Mouse (Mus musculus): ENCODE data around the gene Prtn3.

DNA sequence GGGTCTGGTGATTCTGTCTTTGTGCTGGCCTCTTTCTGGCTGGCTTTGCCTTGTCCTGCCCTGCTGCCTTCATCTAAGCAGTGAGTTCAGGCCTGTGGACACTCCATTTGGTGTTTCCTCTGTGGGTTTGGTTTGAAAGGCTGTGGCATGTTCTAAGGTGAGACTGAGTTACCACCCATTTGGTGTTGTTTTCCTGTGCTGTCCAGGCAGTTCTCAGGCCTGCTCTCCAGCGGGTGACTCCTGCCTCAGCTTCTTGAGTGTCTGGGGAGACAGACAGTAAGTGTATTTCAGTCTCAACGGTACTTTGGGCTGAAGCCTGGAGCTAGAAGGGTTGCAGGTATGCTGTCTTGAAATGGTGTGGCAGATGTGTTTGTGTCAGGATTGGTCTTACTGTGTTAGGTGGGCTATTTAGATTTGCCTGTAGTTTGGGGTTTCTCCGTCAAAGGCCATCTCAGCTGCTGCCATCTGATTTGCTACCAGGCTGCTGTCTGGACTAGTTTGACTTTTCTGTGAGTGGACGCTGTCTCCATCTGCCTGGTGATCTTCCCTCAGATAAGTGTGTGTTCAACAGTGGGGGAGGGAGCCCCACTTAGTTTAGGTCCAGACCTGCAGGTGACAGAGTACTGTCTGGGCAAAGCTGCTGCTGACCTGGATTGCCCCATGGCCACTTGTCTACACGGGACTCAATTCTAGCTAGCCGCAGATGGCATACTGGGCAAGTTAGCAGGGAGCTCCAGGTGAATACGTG is 17.4 kb upstream of the Prtn3 start:
- no peak for TF ChIP-seq POLR2A (IDR thresholded peaks at IDR 0.05; ENCODE audit: low read depth, low read length)
- no peak for TF ChIP-seq CTCF (IDR thresholded peaks at IDR 0.05; ENCODE audit: borderline replicate concordance, insufficient read depth, low read length)

All from embryonic fibroblast, embryonic 13.5 days (primary cell).